Mouse (Mus musculus) T-cell, adult 2 months (primary cell): ENCODE data around the gene Ilf2.
A peak's percentile ranks its signal among the peaks of the same experiment; 100 is the strongest.

ENCODE experiments used
- DNase-seq: peaks from one replicate; pipeline ENCODE4 v3.0.0; 2022; ENCODE audit warnings: low spot score

Gene Ilf2

DNA sequence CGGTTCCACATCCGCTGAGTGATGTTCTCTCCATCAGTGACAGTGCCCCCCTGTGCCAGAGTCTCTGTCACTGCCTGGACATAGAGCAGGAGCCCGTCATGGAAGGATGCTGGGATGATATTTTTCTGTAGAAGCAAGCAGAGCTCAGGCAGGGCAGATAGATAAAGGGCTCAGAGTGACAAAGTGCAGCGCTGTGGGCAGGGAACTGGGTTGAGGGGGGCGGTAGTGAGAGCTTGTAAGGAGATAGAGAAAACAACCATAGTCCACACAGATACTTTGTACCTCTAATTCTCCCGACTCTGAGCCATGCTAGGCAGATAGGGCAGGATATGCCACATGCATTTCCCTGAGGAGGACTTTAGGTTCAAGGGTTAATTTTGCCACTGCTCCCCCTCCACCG, 13.3 kb upstream of the Ilf2 start:
- no peak for DNase-seq

DNA sequence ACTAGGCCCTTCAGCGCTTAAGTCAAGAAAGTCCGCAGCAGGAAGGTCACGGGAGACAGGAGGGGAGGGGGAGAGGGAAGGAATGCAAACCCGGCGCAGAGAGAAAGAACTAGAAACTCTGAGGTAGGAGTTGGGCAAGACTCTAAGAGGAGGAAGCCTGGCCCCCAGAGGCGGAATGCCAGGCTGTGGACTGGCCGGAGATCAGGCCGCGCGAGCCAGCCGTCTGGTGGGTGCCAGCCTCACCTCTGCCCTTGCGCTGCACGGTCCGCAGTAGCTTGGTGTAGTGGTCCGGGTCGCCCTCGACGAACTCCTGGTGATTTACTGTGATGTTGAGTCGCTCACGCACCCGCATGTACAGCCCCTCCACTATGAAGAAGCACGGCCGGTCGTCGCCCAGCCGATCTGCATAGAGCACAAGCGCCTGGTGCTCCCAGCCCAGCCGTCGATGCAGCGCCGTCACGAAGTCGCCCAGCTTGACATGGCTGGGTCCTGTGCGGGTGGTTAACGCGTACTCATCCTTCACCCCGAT, 11.3 kb upstream of the Ilf2 start:
- peak; percentile 9 for DNase-seq

DNA sequence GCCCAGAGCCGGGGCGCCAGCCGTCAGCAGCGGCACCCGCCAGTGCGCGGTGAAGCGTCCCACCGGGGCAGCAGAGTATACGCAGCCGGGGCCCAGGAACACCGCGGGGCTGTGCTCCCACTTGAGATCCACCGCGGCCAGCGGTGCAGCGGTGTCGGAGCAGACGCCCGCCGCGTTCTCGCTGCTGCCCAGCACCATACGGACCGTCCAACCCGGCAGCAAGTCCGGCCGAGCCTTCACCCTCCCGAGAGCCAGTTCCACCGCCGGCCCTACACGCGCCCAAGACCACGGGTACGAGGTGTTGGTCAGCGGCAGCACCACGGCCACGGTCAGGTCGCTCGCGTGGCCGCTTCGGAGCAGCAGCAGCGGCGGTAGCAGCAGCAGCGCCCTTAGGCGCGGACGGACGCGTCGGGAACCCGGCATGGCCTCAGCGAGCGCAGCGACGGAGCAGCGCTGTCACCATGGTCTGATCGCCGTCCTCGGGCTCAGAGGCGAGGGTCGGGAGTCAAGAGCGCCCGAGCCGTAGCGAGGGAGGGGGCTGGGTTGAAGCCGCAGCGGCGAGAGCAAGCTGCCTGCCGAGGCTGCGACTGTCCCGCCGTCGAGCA, 10.7 kb upstream of the Ilf2 start:
- DNase-seq = peak; percentile 33

DNA sequence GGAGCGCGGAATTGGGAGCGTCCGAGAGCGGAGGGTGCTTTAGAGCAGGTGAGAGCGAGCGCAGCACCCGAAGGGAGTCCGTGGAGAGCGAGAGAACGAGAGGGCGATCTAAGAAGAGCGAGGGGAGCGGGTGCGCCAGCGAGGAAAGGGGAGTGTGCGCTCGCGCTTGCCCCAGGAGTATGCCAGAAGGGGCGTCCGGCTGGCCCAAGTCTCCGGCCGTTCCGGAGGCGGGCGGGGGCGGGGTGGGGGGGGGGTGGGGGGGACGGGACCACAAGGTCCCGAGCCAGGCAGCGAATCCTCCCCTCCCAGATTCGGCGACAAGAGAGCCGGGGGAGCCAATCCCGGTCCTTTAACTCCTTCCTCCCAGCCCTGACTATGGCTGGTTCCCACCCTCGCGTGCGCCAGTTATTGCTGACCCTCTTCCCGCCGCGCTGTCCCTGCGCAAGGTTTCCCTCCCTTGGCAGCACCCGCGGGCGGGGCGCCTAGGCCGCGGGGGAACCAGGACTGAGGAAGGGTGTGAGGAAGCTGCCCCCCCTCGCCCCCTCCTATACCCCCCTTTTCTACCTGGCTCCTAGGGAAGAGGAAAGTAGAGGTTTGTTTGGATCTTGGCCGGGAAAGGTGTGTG, 10.1 kb upstream of the Ilf2 start, which contains the start of gene Npr1:
Gene Npr1 (minus strand): TSS at position 181 of the 625 bp plus-strand sequence.
- no peak for DNase-seq

DNA sequence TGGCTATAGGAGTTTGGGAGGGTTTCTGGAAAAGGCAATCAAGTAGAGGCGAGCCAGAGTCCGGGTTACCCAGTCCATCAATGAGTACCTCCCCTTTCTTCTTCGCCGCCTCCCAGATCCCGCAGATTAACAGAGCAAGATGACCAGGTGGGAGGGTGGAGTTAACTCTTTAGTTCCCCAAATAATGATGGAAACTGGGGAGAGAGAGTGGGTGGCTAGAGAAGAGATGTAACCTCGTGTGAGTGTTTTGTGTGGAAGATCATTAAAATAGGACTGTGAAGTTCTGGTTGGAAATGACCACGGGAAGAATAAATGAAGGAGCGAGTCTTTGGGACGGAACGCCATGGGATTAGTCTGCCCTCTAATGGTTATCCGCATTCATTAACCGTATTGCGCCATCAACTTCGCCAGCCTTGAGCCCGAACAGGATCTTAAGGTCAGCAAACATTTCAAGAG, 9.6 kb upstream of the Ilf2 start:
- DNase-seq = no peak

DNA sequence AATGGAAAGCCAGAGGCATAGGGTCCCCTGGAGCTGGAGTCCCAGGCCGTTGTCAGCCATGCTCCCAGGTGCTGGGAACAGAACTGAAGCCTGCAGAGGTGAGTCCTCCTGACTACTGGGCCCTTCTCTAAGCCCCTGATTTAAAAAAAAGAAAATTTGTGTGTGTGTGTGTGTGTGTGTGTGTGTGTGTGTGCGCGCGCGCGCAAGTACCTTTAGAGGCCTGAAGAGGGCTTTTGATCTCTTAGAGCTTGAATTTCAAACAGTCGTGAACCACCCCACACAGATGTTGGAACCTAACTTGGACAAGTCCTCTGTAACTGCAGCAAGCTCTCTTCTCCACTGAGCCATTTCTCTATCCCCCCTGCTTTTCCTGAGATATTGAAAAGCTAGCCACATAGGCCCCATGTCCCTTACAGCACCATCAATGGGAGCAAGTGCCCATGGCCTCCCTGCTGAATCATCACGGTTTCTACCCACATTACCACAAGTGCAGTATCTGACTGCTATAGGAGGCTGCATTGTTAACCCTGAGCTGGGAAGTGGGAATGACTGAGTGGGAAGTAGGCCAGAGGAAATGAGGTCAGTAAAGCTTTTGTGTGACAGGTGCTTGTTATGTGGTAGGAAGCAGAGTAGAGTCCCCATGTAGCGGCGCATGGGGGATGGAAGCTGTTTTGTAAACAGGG, 8.2 kb upstream of the Ilf2 start:
- DNase-seq = no peak

DNA sequence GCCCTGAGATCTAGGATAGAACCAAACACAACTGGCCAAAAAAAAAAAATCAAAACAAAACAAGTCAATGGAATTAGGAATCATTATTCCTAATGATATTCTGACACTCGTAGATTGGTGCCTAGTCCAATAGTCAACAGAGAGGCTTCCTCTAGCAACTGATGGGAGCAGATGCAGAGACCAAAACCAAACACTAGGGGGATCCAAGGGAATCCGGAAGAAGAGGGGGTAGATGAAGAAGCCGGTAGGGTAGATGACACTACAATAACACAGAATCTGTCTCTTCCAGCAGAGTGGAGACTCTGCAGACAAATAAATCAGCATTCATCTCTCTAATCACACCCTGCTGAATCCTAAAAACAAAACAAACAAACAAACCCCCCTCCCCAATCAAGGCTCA, 3.7 kb upstream of the Ilf2 start:
- peak; percentile 76 for DNase-seq

DNA sequence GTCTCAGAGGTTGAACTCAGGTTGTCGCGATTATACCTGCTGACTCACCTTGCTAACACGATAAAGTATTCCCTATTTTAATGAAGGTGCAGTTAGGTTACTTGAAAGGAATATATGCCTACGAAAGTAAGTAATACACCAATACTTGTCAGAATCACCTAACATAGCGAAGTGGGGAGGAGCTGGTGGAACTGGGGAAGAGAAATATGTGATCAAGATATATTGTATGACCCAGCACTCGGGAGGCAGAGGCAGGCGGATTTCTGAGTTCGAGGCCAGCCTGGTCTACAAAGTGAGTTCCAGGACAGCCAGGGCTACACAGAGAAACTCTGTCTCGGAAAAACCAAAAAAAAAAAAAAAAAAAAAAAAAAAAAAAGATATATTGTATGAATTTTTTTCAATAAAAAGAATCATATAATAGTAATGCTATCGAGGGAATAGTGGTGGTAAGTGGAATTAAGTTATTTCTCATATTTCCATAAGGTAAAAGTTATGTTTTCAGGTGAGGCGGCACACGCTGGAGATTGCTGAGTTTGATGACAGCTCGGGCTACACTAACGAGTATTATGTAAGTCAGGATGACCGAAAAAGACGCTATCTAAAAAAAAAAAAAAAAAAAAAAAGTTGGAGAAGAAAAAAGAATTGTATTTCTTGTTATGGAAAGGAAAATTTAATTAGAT, 635 bp upstream of the Ilf2 start:
- no peak for DNase-seq

DNA sequence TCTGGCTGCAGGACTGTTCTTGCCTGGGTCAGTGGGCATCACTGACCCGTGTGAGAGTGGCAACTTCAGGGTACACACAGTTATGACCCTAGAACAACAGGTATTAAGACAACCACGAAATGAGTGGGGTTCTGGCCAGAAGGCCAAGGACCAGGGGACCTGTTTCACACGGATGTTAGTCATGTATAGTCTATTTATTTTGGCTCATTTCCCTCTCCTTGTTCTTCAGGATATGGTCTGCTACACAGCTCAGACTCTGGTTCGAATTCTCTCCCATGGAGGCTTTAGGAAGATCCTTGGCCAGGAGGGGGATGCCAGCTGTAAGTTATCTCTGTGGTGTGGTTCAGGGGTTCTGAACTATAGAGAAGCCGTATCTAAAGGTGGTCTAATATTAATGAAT, 11.1 kb downstream of the Ilf2 start:
- no peak for DNase-seq

DNA sequence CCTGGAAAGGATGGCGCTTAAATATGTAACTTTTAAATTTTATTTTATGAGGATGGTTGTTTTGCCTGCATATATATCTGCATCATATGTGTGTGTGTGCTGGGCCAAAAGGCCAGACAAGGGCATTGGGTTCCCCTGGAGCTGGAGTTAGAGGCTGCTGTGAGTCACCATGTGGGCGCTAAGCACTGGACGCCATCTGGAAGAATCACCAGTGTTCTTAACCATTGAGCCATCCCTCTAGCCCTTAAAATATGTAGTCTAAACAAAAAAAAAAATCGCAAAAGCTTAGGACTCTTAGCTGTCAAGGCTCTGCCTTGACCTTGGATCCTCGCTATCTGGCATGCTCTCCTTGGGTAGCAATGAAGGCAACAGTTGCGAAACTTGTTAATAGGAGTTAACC, 12.7 kb downstream of the Ilf2 start:
- no peak for DNase-seq

DNA sequence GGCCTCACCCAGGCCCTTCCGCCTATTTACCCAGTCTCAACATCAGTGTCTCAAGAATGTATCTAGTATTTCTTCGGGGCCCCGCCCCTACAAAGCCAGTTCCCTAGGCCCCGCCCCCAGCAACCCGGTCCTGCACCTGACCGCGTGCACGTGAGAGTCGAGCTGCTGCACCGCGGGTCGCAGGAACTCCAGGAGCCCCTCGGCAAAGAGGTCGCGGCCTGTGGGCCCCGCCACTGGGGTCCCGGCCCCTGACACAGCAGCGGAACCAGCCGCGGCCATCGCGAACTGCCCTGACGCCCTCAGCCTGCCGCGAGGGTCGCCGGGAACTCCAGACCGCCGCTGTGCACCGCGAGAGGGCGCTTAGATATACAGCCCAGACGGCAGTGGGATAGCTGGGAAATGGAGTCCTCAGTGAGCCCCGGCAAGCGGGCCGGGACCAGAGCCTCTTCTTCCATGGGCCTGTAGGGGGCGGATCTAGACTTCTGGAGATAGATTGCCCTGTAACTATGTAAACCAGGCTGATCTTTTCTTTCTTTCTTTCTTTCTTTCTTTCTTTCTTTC, 14.8 kb downstream of the Ilf2 start, which contains the start of gene Snapin:
Gene Snapin (minus strand): TSS at position 338 of the 561 bp plus-strand sequence.
- DNase-seq = peak; percentile 95

DNA sequence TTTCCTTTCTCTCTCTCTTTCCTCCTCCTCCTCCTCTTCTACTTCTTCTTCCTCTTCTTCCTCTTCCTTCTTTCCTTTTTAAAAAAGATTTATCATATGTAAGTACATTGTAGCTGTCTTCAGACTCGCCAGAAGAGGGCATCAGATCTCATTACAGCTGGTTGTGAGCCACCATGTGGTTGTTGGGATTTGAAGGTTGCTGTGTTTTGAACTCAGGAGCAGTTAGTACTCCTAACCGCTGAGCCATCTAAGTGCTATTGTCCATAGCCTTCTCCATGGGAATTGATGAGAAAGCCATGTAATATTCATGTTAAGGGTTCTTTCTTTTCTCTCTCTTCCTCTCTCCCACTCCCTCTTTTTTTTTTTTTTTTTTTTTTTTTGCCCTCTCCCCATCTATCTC, 15.4 kb downstream of the Ilf2 start:
- DNase-seq = peak; percentile 70

DNA sequence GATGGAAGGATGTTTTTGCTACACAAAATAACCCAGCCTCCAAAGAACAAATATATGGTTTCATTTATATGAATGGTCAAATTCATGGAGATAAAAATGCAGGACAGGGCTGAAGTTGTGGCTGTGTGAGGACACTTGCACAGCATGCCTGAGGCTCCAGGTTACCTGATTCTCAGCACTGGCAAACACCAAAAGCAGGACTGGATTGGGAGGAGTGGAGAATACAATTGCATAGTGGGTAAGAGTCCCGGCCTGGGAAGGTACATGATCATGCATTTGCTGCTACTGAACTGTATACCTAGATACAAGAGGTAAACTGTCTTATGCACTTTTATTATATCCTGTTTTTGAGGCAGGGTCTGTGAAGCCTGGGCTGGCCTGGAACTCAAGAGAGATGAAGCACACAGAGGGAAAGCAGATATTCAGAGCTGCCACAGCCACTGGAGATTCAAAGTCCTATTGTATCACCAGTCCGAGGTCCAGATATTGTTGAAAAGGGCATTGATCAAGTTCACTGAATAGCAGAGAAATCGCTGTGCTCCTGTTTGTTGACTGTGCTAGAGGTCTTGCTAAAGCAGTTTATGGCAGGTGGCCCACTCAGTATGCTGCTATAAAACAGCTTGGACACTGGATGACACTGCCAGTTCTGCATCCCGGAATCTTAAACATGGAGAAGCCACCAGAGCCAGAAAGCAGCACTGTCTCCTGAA, 18.1 kb downstream of the Ilf2 start:
- DNase-seq = no peak

DNA sequence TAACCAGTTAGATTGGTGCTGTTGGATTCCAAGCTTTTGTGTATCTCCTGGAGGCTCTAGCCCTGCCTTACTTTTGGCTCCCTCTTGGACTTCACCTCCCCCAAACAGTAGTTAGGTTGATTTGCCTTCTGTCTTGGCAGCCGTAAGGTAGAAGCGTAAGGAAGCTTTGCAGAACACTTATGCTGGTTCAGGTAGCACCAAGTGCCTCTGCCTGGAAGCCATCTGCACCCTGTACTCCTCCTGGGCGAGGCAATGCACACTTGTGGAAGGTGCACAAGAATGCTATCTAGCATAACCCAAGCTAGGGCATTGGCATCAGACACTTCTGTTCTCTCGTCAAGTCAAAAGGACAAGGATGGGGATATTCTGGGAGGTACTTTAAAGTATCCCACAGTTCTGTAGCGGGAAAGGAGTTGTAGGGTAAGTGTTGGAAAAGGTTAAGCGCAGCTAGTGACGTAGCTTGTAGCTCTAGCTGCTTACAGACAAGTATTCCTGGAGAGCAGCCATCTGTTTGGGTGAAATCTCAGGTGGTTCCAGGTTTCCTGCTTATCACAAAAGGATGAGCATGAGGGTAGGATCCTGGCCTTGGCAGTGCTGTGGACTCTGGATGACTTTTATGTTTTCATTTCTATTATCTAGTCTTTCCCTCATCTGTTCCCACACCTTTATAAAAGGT, 20.1 kb downstream of the Ilf2 start:
- no peak for DNase-seq

DNA sequence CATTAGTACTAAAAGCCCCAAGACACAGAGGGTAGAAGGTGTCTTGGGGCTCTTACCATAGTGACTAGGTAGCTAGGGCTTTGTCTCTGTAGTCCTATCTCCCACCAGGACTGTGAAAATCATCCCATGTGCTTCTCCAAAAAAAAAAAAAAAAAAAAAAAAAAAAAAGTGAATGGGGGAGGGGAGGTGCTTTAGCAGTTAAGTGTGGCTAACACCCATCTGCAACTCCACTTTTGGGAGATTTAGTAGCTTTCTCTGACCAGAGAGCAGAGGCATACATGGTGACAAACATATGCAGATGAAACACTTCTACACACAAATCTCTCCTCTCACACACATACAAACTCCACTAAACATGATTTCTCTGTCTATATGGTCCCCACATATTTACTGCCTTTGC, 21.7 kb downstream of the Ilf2 start:
- DNase-seq = no peak

DNA sequence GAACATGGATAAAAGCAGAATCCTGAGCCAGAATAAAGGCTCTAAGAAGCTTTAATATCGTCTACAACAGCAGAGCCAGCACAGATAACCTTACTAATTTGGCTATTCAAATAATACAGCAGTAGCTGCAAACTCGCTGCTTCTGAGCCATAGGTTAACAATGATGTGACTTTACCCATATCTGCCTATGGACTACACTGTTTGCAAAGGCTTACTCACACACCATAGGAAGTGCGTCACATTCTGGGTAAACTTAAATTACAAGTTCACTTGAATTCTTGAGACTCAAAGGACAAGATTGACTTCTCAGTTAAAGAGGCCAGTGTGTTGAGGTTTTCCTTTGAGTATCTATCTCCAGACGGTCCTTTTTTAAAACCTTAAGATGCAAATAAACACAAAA, 27.5 kb downstream of the Ilf2 start:
- no peak for DNase-seq

DNA sequence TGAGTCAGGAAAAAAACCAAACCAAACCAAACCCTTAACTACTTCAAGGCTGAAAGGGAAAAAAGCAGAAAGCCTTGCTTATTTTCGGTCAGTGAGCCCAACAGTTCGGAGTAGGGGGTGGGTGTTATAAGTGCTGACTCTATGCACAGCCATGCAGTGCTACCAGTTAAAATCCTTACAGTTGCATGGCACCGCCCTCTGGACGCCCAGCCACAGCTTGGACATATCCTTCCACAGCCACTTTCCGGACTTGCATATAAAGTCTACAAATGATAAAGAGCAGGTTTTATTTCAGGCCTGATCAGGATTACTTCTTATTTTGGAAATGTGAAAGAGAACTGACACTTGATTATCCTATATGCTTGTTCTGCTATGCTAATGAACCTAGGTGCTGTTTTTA, 29.3 kb downstream of the Ilf2 start:
- DNase-seq = no peak

DNA sequence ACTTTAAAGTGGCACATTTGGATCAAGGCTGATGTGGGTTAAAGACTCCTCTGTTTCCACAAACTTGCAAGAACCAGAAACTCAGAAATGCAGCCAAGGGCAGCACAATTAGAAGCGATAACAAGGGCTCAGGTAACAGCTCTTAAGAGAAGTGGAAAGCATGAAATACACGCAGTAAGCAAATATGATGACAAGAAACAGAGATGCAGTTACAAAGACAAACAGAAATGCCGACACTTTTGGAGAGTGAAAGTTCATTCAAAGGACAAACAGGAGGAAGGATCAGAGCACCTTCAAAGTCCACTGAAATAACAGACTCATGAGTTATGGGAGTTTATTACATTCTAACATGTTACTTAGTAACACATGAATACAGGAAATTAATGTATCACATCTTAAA, 30.4 kb downstream of the Ilf2 start:
- no peak for DNase-seq

DNA sequence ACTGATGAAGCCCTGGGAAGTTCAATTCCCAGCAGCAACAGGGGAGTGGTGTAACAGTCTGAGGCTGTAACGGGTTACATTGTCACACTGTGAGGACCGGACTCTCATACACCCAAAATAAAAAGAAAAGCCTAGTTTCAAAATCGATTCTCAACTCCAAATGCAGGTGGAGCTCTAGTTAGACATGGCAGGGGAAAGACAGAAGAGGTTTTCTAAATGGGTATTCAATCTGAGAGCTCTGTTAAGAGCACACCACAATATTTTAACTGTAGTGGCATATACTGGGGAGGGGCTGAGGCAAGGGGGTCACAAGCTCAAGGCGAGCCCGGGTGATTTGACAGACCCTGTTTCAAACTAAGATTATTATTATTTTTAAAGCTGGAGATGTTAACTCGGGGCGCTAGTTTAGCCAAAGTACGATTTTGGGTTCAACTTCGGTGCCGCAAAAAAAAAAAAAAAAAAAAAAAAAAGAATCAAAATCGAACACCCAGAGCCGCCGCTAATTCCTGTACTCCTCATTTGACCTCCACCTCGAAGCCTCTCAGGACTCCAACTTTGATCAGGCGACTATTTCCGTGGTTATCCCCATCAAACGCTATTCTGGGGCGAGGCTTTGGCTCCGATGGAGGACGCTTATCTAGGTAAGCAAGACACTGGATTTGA, 32.5 kb downstream of the Ilf2 start:
- no peak for DNase-seq

DNA sequence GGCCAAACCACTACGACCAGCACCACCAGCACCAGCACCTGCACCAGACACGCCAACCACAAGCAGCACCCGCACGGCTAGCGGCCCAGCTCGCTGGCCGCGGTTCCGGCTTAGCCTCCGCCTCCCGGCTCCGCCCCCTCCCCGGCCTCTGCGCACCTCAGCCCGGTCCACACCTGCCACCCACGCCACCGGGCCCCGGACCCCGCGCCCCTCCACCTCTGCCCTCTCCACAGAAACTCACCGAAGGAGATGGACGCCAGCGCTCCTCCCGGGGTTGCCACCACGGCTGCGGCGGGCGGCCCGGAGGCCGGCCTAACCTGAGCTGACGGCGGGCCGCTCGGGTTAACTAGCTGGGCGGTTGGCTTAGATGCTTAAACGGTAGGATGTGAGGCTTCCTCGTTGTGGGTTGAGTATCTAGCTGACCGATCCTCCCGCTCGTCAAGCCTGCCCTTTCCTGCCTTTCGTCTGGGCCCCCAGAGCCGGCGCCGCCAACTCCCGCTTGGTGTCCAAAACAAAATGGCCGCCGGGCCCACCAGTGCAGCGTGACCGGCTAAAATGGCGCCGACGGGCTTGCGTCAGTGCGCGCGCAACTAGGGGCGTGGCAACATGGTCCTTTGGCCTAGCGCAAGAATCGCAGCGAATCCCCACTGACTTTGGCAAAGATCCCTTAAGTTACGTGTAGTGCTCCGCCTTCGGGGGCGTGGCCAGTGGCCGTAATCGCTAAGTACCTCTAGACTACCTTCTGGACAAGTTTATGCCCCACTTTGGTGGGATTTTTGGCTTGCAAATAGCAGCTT, 33.2 kb downstream of the Ilf2 start, which contains the start of gene Chtop:
Gene Chtop (minus strand): TSS at position 549 of the 797 bp plus-strand sequence.
- DNase-seq = peak; percentile 99
